Mouse (Mus musculus) cerebellum, adult 2 months (tissue): ENCODE measurements around the gene Gm28305. TPM values are rescaled to one million over a fixed set of nuclear protein-coding genes. Genes with fewer than 3 reads are reported as not detected.
A peak's percentile ranks its signal among the peaks of the same experiment; 100 is the strongest.

Experiments used
- DNase-seq, 2 experiments: peaks; one replicate each; pipeline ENCODE4 v3.0.0; 2021
- H3K27ac ChIP-seq: fragments of 200-500 bp; 2 replicates; pipeline ENCODE4 v1.5.1; 2012; ENCODE audit warnings: low read length, control low read depth, inconsistent platforms; ENCODE audit not compliant: insufficient read depth
- H3K27me3 ChIP-seq: fragments of 200-500 bp; 2 replicates; pipeline ENCODE4 v1.6.1; 2012; ENCODE audit warnings: inconsistent platforms, mild to moderate bottlenecking, low read length, moderate library complexity; ENCODE audit not compliant: control insufficient read depth, insufficient read depth
- H3K4me1 ChIP-seq: fragments of 200-500 bp; 2 replicates; pipeline ENCODE4 v1.6.1; 2011; ENCODE audit warnings: low read length; ENCODE audit not compliant: control insufficient read depth, insufficient read depth
- H3K4me3 ChIP-seq: fragments of 200-500 bp; replicated peaks from 2 replicates; pipeline ENCODE3; 2011; ENCODE audit warnings: mild to moderate bottlenecking, low read depth, low read length, control low read depth; ENCODE audit not compliant: insufficient read depth
- CTCF ChIP-seq: fragments of 200-500 bp; IDR thresholded peaks from 2 replicates; pipeline ENCODE4 v1.5.1; 2011; ENCODE audit warnings: low read depth, mild to moderate bottlenecking, control low read depth, low read length, moderate library complexity, borderline replicate concordance; ENCODE audit not compliant: insufficient read depth
- POLR2A ChIP-seq: fragments of 200-500 bp; IDR thresholded peaks from 2 replicates; pipeline ENCODE4 v1.6.1; 2011; ENCODE audit warnings: low read length, control low read depth, borderline replicate concordance; ENCODE audit not compliant: insufficient read depth
- WGBS: fragments of 180-500 bp; shearing (Covaris S2); methylation state at CpG from one replicate; pipeline ENCODE4 v1.1.7; 2018; 5-methylcytosine and 5-hydroxymethylcytosine counted together
- polyA plus RNA-seq: library from polyadenylated mRNA; depleted of rRNA; stranded (reverse); fragments of >200 nt; gene quantifications from 2 replicates; pipeline ENCODE4 v1.2.3, GENCODE M21; 2012; rRNA removed

Gm28305 gene
- polyA plus RNA-seq: not detected in 2 replicates

DNA sequence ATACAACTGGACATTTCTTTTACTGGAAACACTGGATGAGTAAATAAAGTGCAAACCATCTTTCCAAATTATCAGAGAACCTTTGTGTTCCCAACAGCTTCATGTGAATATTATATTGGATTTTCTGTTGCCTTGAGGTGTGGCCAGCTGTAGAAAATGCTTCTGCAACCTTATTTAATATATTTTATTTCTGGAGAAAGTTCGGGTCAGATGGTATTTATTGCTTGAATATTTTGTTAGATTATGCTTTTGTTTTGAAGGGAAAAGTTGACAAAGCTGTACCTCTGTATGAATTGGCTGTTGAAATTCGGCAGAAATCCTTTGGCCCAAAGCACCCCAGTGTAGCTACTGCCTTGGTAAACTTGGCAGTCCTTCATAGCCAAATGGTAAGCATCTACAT is at the start of gene Gm28305:
Gm28305 (plus strand) TSS at position 301 of the 400 bp plus-strand sequence.
- no peak for TF ChIP-seq POLR2A
- TF ChIP-seq CTCF: no peak
- H3K4me3 ChIP-seq: no peak within 1 kb of the TSS
- DNase-seq: no peak
- H3K4me1 ChIP-seq: no peaks in the 10 kb centered on the region
- no peak within 1 kb of the TSS for H3K27ac ChIP-seq
- no peaks in the 10 kb centered on the region for H3K27me3 ChIP-seq
- WGBS: 61% methylated on average over 2 of the region's 2 CpGs

DNA sequence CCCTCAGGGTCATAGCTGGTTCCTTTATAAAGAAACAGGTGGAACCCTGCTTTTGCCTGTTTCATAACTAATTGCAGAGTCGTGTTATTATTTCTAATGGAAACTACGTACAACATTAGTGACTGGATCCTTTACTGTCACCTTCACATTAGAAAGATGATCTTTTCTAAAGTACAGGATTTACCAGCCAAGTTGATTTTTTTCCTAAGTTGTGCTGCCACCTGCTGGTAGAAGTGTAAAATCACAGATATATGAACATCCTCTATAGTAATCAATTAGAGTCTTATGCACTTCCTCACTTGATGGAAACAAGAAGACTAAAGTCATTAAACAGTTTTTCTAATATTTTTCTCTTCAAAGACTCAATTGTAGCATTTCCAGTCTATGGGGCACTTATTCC is 44.0 kb upstream of the Gm28305 start:
- Histone ChIP-seq H3K4me1 (no peaks in the 10 kb centered on the region), H3K4me3 (no peak overlapping the region), H3K27me3 (no peaks in the 10 kb centered on the region), H3K27ac (no peak overlapping the region)
- WGBS: 3% methylated on average over 2 of the region's 2 CpGs
- TF ChIP-seq CTCF: peak; percentile 36; the same call in 1 of the 2 replicates
- TF ChIP-seq POLR2A: no peak
- DNase-seq: peak; percentile 36 to 58

- no peak overlapping the region for H3K4me3 ChIP-seq
- TF ChIP-seq POLR2A: no peak
- TF ChIP-seq CTCF: no peak
- WGBS: 46% methylated on average over 3 of the region's 3 CpGs
Observed at GRCm38 (mm10) chr9:104000601-104001000, 39.9 kb upstream of the Gm28305 start.

DNA sequence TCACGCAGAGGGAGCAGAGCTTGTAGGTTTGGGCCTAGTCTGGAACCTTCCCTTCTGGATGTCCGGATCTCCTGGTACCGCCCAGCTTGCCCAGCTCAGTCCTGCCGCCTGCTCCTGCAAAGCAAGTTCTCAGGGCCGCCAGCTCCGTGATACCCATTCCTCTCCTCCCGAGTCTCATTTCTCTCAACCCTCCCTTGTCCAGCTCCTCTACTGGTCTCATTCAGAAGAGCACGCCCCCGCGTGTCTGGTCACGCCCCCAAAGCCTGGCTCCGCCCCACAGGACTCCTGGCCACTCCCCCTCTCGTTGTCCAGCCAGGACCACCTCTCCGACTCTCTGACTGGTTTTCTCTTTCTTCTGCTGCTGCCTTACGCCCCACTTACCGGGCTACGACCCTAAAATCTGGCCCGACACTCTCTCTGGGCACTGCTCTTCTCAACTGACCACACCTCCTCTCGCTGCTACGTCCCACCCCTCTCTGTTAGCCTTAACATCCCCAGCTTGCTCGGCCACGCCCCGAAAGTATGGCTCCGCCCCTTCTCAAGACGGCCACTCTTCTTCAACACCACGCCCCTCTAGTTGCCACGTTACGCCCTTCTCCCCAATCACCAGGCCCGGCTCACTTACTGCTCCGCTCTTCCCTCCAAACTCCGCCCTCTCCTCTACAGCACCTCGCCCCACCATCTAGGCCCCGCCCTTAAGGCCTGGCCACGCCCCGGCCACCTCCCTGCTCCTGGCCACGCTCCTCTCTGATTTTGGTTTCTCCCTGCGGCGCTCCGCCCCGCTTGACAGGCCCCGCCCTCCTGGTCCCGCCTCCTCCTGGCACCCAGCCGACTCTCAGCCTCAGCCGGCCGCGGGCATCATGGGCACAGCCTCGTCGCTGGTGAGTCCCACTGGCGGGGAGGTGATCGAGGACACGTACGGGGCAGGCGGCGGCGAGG is 38.3 kb upstream of the Gm28305 start, which contains the start of gene Nphp3:
Nphp3 (plus strand) TSS at position 624 of the 939 bp plus-strand sequence.
- Histone ChIP-seq H3K27ac (peak within 1 kb of the TSS; percentile 40), H3K4me3 (peak within 1 kb of the TSS; percentile 55), H3K27me3 (no peaks in the 10 kb centered on the region), H3K4me1 (peaks cover 3% of the 10 kb centered on the region; the same call in 1 of the 2 replicates)
- DNase-seq: peak; percentile 99 to 100
- peak; percentile 83 for TF ChIP-seq POLR2A
- TF ChIP-seq CTCF: no peak
- 1% methylated on average over 55 of the region's 55 CpGs for WGBS

More at GRCm38 (mm10) chr9:104000601-104001000, 39.9 kb upstream of the Gm28305 start:
- H3K27me3 ChIP-seq: no peaks in the 10 kb centered on the region
- peaks cover 3% of the 10 kb centered on the region; the same call in 1 of the 2 replicates for H3K4me1 ChIP-seq
- H3K27ac ChIP-seq: no peak overlapping the region
- no peak for DNase-seq

DNA sequence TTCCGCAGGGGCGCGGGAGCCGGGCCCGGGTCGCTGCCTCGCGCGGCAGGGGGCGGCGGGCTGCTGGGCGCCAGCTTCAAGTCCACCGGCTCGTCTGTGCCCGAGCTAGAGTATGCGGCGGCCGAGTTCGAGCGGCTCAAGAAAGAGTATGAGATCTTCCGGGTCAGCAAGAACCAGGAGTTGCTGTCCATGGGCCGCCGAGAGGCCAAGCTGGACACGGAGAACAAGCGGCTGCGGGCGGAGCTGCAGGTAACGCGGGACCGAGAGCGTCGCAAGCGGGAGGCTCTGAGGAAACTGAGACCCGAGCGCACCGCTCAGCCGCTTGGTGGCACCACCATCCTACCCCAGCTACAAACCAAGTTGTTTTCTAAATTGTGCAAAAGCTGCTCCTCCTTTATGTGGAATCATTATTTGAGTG is 37.5 kb upstream of the Gm28305 start:
- DNase-seq: peak in 1 of 2 experiments; percentile 81
- WGBS: under 1% methylated on average over 37 of the region's 37 CpGs
- Histone ChIP-seq H3K4me3 (peak overlapping the region; percentile 55), H3K27me3 (no peaks in the 10 kb centered on the region), H3K4me1 (peaks cover 3% of the 10 kb centered on the region; the same call in 1 of the 2 replicates), H3K27ac (peak overlapping the region; percentile 40)
- peak; percentile 57 for TF ChIP-seq CTCF
- TF ChIP-seq POLR2A: no peak

- no peaks in the 10 kb centered on the region for H3K4me1 ChIP-seq
- DNase-seq: no peak
- 35% methylated on average over 1 of the region's 1 CpGs for WGBS
Observed at GRCm38 (mm10) chr9:104014526-104014925, 25.9 kb upstream of the Gm28305 start.

DNA sequence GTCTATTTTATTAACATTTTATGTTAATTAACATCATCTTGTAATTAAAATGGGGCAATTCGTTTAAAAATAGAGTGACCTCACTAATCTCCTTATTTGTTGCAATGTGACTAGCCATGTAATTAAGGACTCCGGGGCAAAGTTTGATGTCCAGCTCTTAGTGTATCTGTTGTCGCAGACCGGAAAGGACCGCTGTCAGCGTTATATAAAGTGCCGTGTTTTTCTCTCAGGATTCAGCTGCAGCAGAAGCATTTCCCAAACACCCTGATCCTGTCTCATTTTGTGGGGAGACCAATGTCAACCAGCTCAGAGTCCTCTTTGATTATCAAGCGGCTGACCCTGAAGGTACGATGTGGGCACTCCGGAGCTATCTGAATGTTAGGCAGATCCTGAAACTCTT is 19.4 kb upstream of the Gm28305 start:
- Histone ChIP-seq H3K27me3 (no peaks in the 10 kb centered on the region), H3K4me1 (no peaks in the 10 kb centered on the region), H3K27ac (no peak overlapping the region), H3K4me3 (no peak overlapping the region)
- no peak for DNase-seq
- 94% methylated on average over 10 of the region's 10 CpGs for WGBS
- no peak for TF ChIP-seq POLR2A
- TF ChIP-seq CTCF: no peak

More at GRCm38 (mm10) chr9:104014526-104014925, 25.9 kb upstream of the Gm28305 start:
- Histone ChIP-seq H3K27me3 (no peaks in the 10 kb centered on the region), H3K4me3 (no peak overlapping the region), H3K27ac (no peak overlapping the region)
- no peak for TF ChIP-seq POLR2A

- TF ChIP-seq POLR2A (no peak), CTCF (no peak)
- no peak for DNase-seq
- Histone ChIP-seq H3K27me3 (no peaks in the 10 kb centered on the region; the same call in 1 of the 2 replicates), H3K4me3 (no peak overlapping the region), H3K27ac (no peak overlapping the region), H3K4me1 (no peaks in the 10 kb centered on the region; the same call in 1 of the 2 replicates)
- 96% methylated on average over 8 of the region's 8 CpGs for WGBS
Observed at GRCm38 (mm10) chr9:104027186-104027585, 13.3 kb upstream of the Gm28305 start.
